Mouse (Mus musculus): ENCODE data around the gene Myom1. TPM values are rescaled to one million over a fixed set of nuclear protein-coding genes. Genes with fewer than 3 reads are reported as not detected.

Myom1 gene
- total RNA-seq, 1 experiment from 2014 or later: 1.8 TPM

- ATAC-seq (replicated peaks in 1 of 2; ENCODE audit: insufficient read depth in 1 of 2, low FRiP score in 2 of 2, low TSS enrichment in 1 of 2, low read depth in 1 of 2, poor library complexity in 2 of 2, severe bottlenecking in 2 of 2): no peak
These were observed 32.0 kb downstream of the Myom1 start for GRCm38 (mm10) chr17:71034472-71034871.

GRCm38 (mm10) chr17:71037188-71037587 is 34.8 kb downstream of the Myom1 start:
- ATAC-seq (replicated peaks in 1 of 2; ENCODE audit: insufficient read depth in 1 of 2, low FRiP score in 2 of 2, low TSS enrichment in 1 of 2, low read depth in 1 of 2, poor library complexity in 2 of 2, severe bottlenecking in 2 of 2): no peak

- no peak for ATAC-seq (replicated peaks in 1 of 2; ENCODE audit: insufficient read depth in 1 of 2, low FRiP score in 2 of 2, low TSS enrichment in 1 of 2, low read depth in 1 of 2, poor library complexity in 2 of 2, severe bottlenecking in 2 of 2)
These were observed 36.4 kb downstream of the Myom1 start for GRCm38 (mm10) chr17:71038812-71039211.

GRCm38 (mm10) chr17:71039851-71040581 is 37.6 kb downstream of the Myom1 start:
- ATAC-seq (replicated peaks in 1 of 2; ENCODE audit: insufficient read depth in 1 of 2, low FRiP score in 2 of 2, low TSS enrichment in 1 of 2, low read depth in 1 of 2, poor library complexity in 2 of 2, severe bottlenecking in 2 of 2): no peak

- peak; percentile 36 to 49; a peak in 2 of 4 replicates for ATAC-seq (replicated peaks in 1 of 2; ENCODE audit: insufficient read depth in 1 of 2, low FRiP score in 2 of 2, low TSS enrichment in 1 of 2, low read depth in 1 of 2, poor library complexity in 2 of 2, severe bottlenecking in 2 of 2)
These were observed 38.1 kb downstream of the Myom1 start for GRCm38 (mm10) chr17:71040582-71040880.

- no peak for ATAC-seq (replicated peaks in 1 of 2; ENCODE audit: insufficient read depth in 1 of 2, low FRiP score in 2 of 2, low TSS enrichment in 1 of 2, low read depth in 1 of 2, poor library complexity in 2 of 2, severe bottlenecking in 2 of 2)
These were observed 40.2 kb downstream of the Myom1 start for GRCm38 (mm10) chr17:71042645-71043044.

GRCm38 (mm10) chr17:71045591-71045990 is 43.2 kb downstream of the Myom1 start:
- no peak for ATAC-seq (replicated peaks in 1 of 2; ENCODE audit: insufficient read depth in 1 of 2, low FRiP score in 2 of 2, low TSS enrichment in 1 of 2, low read depth in 1 of 2, poor library complexity in 2 of 2, severe bottlenecking in 2 of 2)

GRCm38 (mm10) chr17:71046856-71047255 is 44.4 kb downstream of the Myom1 start:
- no peak for ATAC-seq (replicated peaks in 1 of 2; ENCODE audit: insufficient read depth in 1 of 2, low FRiP score in 2 of 2, low TSS enrichment in 1 of 2, low read depth in 1 of 2, poor library complexity in 2 of 2, severe bottlenecking in 2 of 2)

- no peak for ATAC-seq (replicated peaks in 1 of 2; ENCODE audit: insufficient read depth in 1 of 2, low FRiP score in 2 of 2, low TSS enrichment in 1 of 2, low read depth in 1 of 2, poor library complexity in 2 of 2, severe bottlenecking in 2 of 2)
These were observed 46.9 kb downstream of the Myom1 start for GRCm38 (mm10) chr17:71049292-71049691.

- no peak for ATAC-seq (replicated peaks in 1 of 2; ENCODE audit: insufficient read depth in 1 of 2, low FRiP score in 2 of 2, low TSS enrichment in 1 of 2, low read depth in 1 of 2, poor library complexity in 2 of 2, severe bottlenecking in 2 of 2)
These were observed 50.8 kb downstream of the Myom1 start for GRCm38 (mm10) chr17:71053134-71053708.

- no peak for ATAC-seq (replicated peaks in 1 of 2; ENCODE audit: insufficient read depth in 1 of 2, low FRiP score in 2 of 2, low TSS enrichment in 1 of 2, low read depth in 1 of 2, poor library complexity in 2 of 2, severe bottlenecking in 2 of 2)
These were observed 52.9 kb downstream of the Myom1 start for GRCm38 (mm10) chr17:71055203-71055894.

GRCm38 (mm10) chr17:71056405-71056804 is 54.0 kb downstream of the Myom1 start:
- ATAC-seq (replicated peaks in 1 of 2; ENCODE audit: insufficient read depth in 1 of 2, low FRiP score in 2 of 2, low TSS enrichment in 1 of 2, low read depth in 1 of 2, poor library complexity in 2 of 2, severe bottlenecking in 2 of 2): peak; percentile 37 to 69; a peak in 3 of 4 replicates

- no peak for ATAC-seq (replicated peaks in 1 of 2; ENCODE audit: insufficient read depth in 1 of 2, low FRiP score in 2 of 2, low TSS enrichment in 1 of 2, low read depth in 1 of 2, poor library complexity in 2 of 2, severe bottlenecking in 2 of 2)
These were observed 55.3 kb downstream of the Myom1 start for GRCm38 (mm10) chr17:71057758-71058157.

- ATAC-seq (replicated peaks in 1 of 2; ENCODE audit: insufficient read depth in 1 of 2, low FRiP score in 2 of 2, low TSS enrichment in 1 of 2, low read depth in 1 of 2, poor library complexity in 2 of 2, severe bottlenecking in 2 of 2): no peak
These were observed 56.8 kb downstream of the Myom1 start for GRCm38 (mm10) chr17:71059213-71059612.

- ATAC-seq (replicated peaks in 1 of 2; ENCODE audit: insufficient read depth in 1 of 2, low FRiP score in 2 of 2, low TSS enrichment in 1 of 2, low read depth in 1 of 2, poor library complexity in 2 of 2, severe bottlenecking in 2 of 2): no peak
These were observed 59.7 kb downstream of the Myom1 start for GRCm38 (mm10) chr17:71062049-71062560.

- ATAC-seq (replicated peaks in 1 of 2; ENCODE audit: insufficient read depth in 1 of 2, low FRiP score in 2 of 2, low TSS enrichment in 1 of 2, low read depth in 1 of 2, poor library complexity in 2 of 2, severe bottlenecking in 2 of 2): no peak
These were observed 60.6 kb downstream of the Myom1 start for GRCm38 (mm10) chr17:71062870-71063602.

GRCm38 (mm10) chr17:71064463-71065014 is 62.1 kb downstream of the Myom1 start:
- no peak for ATAC-seq (replicated peaks in 1 of 2; ENCODE audit: insufficient read depth in 1 of 2, low FRiP score in 2 of 2, low TSS enrichment in 1 of 2, low read depth in 1 of 2, poor library complexity in 2 of 2, severe bottlenecking in 2 of 2)
